Mouse (Mus musculus) lung, embryonic 14.5 days (tissue): ENCODE results near the gene Vmp1. TPM values are rescaled to one million over a fixed set of nuclear protein-coding genes. Genes with fewer than 3 reads are reported as not detected.

Experiments
- ATAC-seq: fragments of 200-750 bp; cut with Nextera tagmentation; 2 replicates; pipeline ENCODE4 v1.8.0; 2017; ENCODE audit warnings: mild to moderate bottlenecking, moderate TSS enrichment, moderate library complexity; ENCODE audit not compliant: insufficient read depth
- DNase-seq: peaks from one replicate; pipeline ENCODE4 v3.0.0-alpha.2; 2015
- H3K27ac ChIP-seq: fragments of 300-500 bp; sonication (generic); 2 replicates; pipeline ENCODE4 v1.5.1; 2014; ENCODE audit warnings: low read depth, mild to moderate bottlenecking, moderate library complexity
- H3K27me3 ChIP-seq: fragments of 300-500 bp; sonication (generic); 2 replicates; pipeline ENCODE4 v1.6.1; 2014; ENCODE audit warnings: low read length, control low read depth; ENCODE audit not compliant: insufficient read depth
- H3K36me3 ChIP-seq: fragments of 300-500 bp; sonication (generic); 2 replicates; pipeline ENCODE4 v1.6.1; 2014; ENCODE audit warnings: control low read depth; ENCODE audit not compliant: insufficient read depth
- H3K4me1 ChIP-seq: fragments of 300-500 bp; sonication (generic); 2 replicates; pipeline ENCODE4 v1.6.1; 2014; ENCODE audit warnings: antibody characterized with exemption, control low read depth; ENCODE audit not compliant: insufficient read depth
- H3K4me2 ChIP-seq: fragments of 300-500 bp; sonication (generic); 2 replicates; pipeline ENCODE4 v1.6.1; 2014; ENCODE audit warnings: mild to moderate bottlenecking
- H3K4me3 ChIP-seq: fragments of 300-500 bp; sonication (generic); 2 replicates; pipeline ENCODE4 v1.5.1; 2014; ENCODE audit warnings: low read depth, low read length
- H3K9ac ChIP-seq: fragments of 300-500 bp; sonication (generic); 2 replicates; pipeline ENCODE4 v1.6.1; 2014
- H3K9me3 ChIP-seq: fragments of 300-500 bp; sonication (generic); 2 replicates; pipeline ENCODE4 v1.6.1; 2016; ENCODE audit warnings: low read depth, low read length, control low read depth
- CTCF ChIP-seq: IDR thresholded peaks from 2 replicates; pipeline ENCODE4 v1.5.1; 2016; ENCODE audit warnings: antibody characterized with exemption, low read depth
- WGBS: fragments of 180-500 bp; shearing (Covaris S2); extraction: QIAGEN DNeasy Blood & Tissue Kit; methylation state at CpG from one replicate; pipeline ENCODE4 v1.1.7; 2014; 5-methylcytosine and 5-hydroxymethylcytosine counted together
- polyA plus RNA-seq: library from polyadenylated mRNA; unstranded; fragments of >200 nt; fragmentation: Nextera tagmentation; extraction: Ambion mirVana; gene quantifications from 2 replicates; pipeline ENCODE4 v1.2.1, GENCODE M21; 2014

Vmp1 gene
- polyA plus RNA-seq, 1 experiment from 2014 or later, result 117 TPM

DNA sequence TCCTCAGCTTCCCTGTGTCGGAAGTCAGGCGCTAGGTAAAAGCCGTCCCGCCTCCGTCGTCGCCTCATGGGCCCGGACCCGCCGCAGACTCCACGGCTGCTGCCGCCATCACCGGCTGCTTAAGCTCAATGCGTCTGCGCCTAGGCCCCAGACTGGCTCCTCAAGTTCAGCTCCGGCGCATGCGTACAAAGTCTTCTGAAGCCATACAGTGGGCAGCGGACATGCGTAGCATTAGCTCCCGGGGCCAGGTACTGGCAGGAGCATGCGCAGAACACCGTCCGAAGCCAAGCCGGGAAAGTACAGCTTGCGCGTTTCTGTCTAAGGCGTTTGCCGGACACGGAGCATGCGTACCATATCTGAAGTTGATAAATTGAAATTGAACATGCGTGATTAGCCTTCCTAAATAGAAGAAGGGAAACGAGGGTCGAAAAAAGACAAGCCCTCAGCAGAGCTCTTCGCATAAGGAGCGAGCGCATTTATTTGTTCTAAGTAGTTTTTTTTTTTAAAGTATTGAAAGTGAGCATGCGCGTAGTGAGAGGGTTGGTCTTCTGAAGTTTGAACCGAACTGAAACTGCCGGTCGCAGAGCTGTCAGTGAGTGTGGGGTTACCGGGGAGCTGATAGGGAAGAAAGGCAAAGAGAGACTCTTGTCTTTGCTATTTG, 138.9 kb downstream of the Vmp1 start, which contains the start of the genes Rps6kb1 and Tubd1:
Gene Rps6kb1, minus strand, starts transcription at position 167 of the 661 bp plus-strand sequence.
Gene Tubd1, plus strand, starts transcription at position 353 of the 661 bp plus-strand sequence.
- Histone ChIP-seq H3K4me1 (peaks cover 7% of the 10 kb centered on the region; the same call in 1 of the 2 replicates), H3K4me2 (peak within 1 kb of the TSS; percentile 79), H3K27me3 (no peaks in the 10 kb centered on the region), H3K36me3 (0 out of 2 replicates have a peak, but pooled peaks cover 5% of the 10 kb centered on the region), H3K27ac (peak within 1 kb of the TSS; percentile 84), H3K4me3 (peak within 1 kb of the TSS; percentile 95), H3K9ac (peak within 1 kb of the TSS; percentile 93), H3K9me3 (no peaks in the 10 kb centered on the region)
- peak; percentile 99 for ATAC-seq
- TF ChIP-seq CTCF, result no peak
- peak; percentile 100 for DNase-seq
- under 1% methylated on average over 43 of the region's 43 CpGs for WGBS

DNA sequence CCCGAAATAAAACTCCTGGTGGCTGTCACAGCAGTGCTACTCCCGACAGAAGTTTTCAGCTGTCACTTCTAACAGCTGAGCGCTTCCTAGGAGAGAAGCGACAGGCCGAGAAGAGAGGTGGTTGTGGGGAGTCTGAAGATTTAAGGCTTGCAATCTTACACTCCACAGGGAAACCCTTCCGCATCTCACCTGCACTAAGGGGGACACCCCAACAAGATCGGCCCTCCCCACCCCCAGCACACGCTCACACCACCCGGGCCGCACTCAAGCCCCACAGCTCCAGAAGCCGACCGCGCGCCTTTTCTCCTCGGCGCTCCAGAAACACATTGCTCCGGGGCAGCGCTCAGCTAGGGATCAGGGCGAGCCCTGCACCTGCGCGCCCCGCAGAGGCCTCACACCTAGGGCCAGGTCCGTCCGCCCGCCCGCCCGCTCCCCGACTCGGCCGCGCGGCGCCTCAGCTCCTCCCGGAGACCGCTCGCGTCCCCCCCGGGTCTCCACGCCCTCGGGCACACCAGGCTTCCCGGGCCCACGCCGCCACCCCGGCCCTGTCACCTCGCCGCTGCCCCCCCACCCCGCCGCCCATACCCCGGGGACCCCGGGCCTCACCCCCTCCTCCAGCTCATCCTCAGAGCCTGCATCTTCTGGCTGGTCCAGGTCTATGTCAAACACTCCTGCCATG, 139.5 kb downstream of the Vmp1 start:
- TF ChIP-seq CTCF, result no peak
- peaks cover 7% of the 10 kb centered on the region; the same call in 1 of the 2 replicates for H3K4me1 ChIP-seq
- no peaks in the 10 kb centered on the region for H3K9me3 ChIP-seq
- peak overlapping the region; percentile 95 for H3K4me3 ChIP-seq
- H3K27me3 ChIP-seq, result no peaks in the 10 kb centered on the region
- H3K36me3 ChIP-seq, result 0 out of 2 replicates have a peak, but pooled peaks cover 5% of the 10 kb centered on the region
- WGBS, result under 1% methylated on average over 47 of the region's 50 CpGs
- H3K9ac ChIP-seq, result peak overlapping the region; percentile 93
- DNase-seq (peak; percentile 60), ATAC-seq (peak; percentile 57)
- peak overlapping the region; percentile 84 for H3K27ac ChIP-seq
- peak overlapping the region; percentile 79 for H3K4me2 ChIP-seq

DNA sequence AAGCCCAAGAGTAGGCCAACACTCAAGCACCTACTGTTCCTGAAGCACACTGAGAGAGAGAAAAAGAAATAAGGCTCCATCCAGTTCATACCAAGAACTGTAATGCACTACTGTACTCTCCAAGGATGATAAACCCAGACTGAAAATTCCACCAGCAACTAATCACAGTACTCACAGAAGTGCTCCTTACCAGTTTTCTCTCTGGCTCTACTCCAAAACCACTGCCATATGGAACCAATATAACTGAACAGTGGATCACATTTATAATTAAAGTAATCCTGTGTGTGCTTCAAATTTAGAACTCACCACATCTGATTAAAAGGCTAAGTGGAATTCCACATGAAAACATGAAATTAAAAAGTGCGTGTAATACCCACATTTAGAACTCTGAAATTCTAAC, 140.8 kb downstream of the Vmp1 start:
- Histone ChIP-seq H3K4me3 (no peak overlapping the region), H3K27me3 (no peaks in the 10 kb centered on the region), H3K4me1 (peaks cover 7% of the 10 kb centered on the region; the same call in 1 of the 2 replicates), H3K9ac (no peak overlapping the region; the same call in 1 of the 2 replicates), H3K27ac (no peak overlapping the region), H3K9me3 (no peaks in the 10 kb centered on the region), H3K36me3 (0 out of 2 replicates have a peak, but pooled peaks cover 5% of the 10 kb centered on the region), H3K4me2 (peak overlapping the region; percentile 79; the same call in 1 of the 2 replicates)
- no peak for DNase-seq
- TF ChIP-seq CTCF, result no peak
- WGBS, result 86% methylated on average over 1 of the region's 1 CpGs
- no peak for ATAC-seq

DNA sequence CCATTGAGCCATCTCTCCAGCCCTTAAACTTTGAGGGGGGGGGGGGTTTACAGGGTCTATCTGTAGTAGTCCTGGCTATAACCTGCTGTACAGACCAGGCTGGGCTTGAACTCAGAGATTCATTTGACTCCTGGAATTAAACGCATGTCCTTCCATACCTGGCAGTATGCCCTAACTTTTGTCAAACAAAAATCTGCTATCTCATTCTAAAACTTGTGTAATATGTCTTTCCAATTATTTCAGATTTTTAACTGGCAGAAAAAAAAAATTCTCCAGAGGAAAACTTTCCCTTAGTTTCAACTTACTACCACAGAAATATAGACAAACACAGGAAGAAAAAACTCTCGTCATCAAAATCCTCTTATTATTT, 143.2 kb downstream of the Vmp1 start:
- Histone ChIP-seq H3K4me1 (peaks cover 7% of the 10 kb centered on the region; the same call in 1 of the 2 replicates), H3K27me3 (no peaks in the 10 kb centered on the region), H3K27ac (no peak overlapping the region), H3K4me2 (no peak overlapping the region), H3K4me3 (no peak overlapping the region), H3K36me3 (0 out of 2 replicates have a peak, but pooled peaks cover 5% of the 10 kb centered on the region), H3K9ac (no peak overlapping the region), H3K9me3 (no peaks in the 10 kb centered on the region)
- ATAC-seq, result no peak
- 84% methylated on average over 2 of the region's 2 CpGs for WGBS
- DNase-seq, result no peak
- no peak for TF ChIP-seq CTCF

DNA sequence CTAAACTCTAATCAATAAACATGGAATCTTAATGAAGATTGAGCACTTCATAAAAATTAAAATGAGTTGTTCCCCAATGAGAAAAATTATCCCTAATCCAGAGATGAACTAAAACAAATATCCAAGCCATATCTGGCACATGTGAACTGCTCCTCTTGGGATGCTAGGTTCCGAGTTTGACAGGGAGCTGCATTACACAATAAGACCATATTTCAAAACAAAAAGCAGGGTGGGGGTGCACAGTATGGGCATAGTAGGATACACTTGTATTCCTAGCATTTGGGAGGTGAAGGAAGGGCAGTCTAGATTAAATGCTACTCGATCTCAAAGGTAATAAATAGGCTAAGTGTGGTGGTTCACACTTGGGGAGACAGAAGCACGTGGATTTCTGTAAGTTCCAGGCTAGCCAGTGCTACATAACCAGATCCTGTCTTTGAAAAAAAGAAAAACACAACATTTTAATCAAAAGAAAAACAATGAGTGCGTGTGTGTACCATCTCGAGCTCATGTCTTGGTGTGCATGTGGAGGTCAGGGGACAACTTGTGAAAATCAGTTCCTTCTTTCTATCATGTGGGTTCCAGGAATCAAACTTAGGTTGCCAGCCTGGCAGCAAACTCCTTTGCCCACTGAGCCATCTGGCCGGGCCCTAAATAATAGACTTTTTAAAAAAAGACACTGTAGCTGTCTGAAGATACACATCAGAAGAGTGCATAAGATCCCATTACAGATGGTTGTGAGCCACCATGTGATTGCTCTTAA, 143.7 kb downstream of the Vmp1 start:
- no peak overlapping the region for H3K4me2 ChIP-seq
- no peak for ATAC-seq
- DNase-seq, result no peak
- H3K27ac ChIP-seq, result no peak overlapping the region
- 0 out of 2 replicates have a peak, but pooled peaks cover 6% of the 10 kb centered on the region for H3K36me3 ChIP-seq
- H3K9ac ChIP-seq, result no peak overlapping the region
- no peaks in the 10 kb centered on the region for H3K9me3 ChIP-seq
- peaks cover 7% of the 10 kb centered on the region; the same call in 1 of the 2 replicates for H3K4me1 ChIP-seq
- TF ChIP-seq CTCF, result no peak
- H3K27me3 ChIP-seq, result no peaks in the 10 kb centered on the region
- 88% methylated on average over 6 of the region's 6 CpGs for WGBS
- H3K4me3 ChIP-seq, result no peak overlapping the region

DNA sequence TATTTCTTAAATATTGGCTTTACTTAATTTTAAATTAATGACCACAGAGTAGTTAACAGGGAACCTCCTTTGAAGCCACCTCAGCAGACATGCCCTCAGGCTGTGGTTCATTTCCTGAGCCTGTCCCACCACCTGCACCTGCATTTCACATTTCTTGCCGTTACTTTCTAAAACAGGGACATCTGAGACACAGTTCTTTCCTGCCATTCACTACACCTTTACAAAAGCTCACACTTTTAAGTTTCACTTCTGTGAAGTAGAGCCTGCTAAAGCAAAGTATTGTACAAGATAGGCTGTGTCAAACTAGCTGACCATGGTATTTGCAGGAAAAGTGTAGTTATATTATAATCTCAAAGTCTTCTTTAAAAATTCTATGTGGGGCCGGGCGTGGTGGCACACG, 144.8 kb downstream of the Vmp1 start:
- Histone ChIP-seq H3K4me1 (peaks cover 7% of the 10 kb centered on the region; the same call in 1 of the 2 replicates), H3K9ac (no peak overlapping the region), H3K4me3 (no peak overlapping the region), H3K36me3 (peaks cover 16% of the 10 kb centered on the region), H3K27ac (no peak overlapping the region), H3K9me3 (no peaks in the 10 kb centered on the region), H3K4me2 (no peak overlapping the region), H3K27me3 (no peaks in the 10 kb centered on the region)
- ATAC-seq (no peak), DNase-seq (no peak)
- 97% methylated on average over 4 of the region's 4 CpGs for WGBS
- no peak for TF ChIP-seq CTCF
